Mouse (Mus musculus): ENCODE results near the gene Piwil1.

The Piwil1 gene

DNA sequence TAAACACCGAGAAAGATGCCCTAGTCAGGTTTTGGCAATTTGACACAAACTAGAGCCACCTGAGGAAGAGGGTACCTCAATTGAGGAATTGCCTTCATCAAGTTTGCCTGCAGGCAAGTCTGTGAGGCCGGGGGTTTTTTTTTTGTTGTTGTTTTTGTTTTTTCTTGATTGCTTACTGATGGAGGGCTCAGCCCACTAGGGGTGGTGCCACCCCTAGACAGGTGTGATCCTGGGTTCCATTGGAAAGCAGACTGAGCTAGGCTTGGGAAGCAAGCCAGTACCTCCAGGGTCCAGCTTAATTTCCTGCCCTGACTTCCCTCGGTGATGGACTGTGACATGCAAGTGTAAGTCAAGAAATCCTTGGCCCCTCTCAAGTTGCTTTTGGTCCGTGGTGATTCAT is at the start of gene Piwil1:
Piwil1 (plus strand) TSS at position 301 of the 400 bp plus-strand sequence.
- no peak for DNase-seq (ENCODE audit: low spot score)

DNA sequence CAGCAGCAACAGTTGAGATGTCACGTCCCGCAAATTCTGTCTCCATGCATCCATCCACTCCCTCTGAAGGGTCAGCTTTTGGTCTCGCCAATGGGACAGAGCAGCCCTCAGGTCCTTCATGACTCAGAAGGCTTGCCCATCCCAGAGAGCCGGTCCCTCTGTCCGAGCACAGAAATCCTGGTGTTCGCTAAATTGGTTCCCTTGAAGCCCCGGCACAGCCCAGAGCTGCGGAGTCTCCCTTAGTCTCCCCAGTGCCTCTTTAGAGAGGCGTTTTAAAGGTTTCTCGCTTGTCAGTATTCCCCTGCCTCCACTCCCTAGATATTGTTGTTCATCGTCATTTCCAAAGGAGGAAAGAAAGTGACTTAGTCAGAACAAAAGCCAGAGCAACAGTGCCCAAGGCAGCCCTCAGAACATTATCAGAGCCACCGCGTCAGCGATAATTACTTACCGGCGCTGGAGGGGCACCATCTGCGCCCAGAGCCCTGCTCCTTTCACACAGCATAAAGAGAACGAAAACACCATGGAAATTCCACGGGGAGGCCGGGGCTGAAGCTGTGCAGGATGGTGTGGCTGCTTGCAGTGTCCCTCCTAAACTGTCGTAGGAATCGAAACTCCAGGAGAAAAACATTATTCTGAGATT is 45.7 kb upstream of the Piwil1 start:
- DNase-seq (ENCODE audit: low spot score), result no peak

DNA sequence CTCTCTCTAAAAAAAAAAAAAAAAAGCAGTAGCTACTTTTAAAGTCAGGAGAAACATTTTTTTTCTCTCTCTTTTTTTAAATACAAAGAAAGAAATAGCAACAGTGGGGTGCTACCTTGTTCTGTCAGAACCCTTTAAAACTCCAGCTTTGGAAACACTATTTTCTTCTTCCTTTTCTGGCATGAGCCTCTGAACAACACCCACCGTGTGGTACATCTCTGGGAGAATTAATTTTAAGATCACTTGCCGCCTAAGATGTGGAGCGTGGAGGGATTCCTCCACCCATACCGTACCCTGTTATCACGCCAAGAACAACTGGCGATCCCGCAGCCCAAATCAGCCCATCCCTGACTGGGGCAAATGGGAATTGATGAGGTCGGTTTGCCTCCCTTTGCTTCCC is 42.2 kb upstream of the Piwil1 start:
- DNase-seq (ENCODE audit: low spot score), result no peak

DNA sequence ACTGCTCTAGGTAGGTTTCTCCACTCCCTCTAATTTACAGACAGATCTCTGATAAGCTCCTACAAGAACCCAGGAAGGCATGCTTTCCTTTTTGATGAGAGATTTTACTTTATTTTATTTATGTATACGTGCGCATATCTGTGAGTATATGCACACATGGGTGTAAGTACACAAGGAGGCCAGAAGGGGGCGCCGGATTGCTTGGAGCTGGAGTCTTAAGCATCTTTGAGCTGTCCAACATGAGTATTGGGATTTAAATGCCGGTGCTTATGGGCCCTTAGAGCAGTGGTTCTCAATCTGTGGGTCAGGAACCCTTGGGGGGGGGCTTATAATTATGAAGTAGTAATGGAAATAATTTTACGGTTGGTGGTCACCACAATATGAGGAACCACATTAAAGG is 39.4 kb upstream of the Piwil1 start:
- DNase-seq (ENCODE audit: low spot score), result no peak

DNA sequence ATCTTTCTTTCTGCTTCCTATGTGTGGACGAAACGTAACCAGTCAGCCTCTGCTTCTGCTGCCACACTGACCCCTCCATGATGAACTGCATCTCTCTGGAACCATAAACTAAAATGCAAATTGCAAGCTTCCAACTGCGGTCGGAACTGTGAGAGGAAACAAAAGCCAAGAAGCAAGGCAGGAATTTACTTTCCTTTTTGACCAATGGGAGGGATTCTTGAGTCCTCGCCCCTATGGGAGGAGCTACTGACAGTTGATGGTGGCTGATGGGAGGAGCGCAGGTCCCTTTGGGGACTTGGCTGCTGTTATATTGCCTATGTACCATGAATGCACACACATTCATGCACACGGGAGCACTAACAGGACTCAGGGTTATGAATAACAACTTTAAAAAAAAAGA is 38.3 kb upstream of the Piwil1 start:
- no peak for DNase-seq (ENCODE audit: low spot score)

DNA sequence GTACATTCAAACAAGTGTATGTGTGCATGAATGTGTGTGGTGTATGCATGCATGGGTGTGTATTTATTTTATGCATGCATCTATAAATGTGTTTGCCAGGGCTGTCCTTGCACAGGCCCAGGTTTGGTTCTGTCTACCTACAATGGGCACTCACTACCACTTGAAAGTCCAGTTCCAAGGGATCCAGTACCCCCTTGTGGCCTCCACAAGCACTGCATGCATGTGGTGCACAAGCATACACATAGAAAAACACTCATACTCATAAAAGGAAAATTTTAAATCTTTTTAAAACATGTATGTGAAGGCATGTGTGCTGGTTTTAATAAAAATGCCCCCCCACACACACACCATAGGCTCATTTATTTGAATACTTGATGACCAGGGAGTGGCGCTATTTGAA is 37.3 kb upstream of the Piwil1 start:
- no peak for DNase-seq (ENCODE audit: low spot score)

DNA sequence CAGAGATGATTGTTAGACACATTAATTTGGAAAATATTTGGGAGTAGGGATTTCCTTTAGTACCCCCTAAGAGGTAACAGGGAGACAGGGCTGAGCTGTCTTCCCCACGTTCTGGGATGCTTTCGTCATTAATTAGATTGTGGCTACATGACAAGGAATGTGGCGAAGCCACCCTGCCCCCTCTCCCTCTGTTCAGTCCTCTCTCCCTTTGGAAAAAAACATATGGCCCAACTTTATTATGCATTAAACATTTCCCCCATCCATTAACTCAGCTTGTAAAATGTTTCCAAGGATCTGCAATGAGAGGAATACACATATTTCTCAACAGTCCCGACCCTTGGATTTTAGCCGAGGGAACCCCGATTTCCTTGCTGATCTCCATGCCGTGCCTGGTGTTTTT is 35.0 kb upstream of the Piwil1 start:
- no peak for DNase-seq (ENCODE audit: low spot score)

DNA sequence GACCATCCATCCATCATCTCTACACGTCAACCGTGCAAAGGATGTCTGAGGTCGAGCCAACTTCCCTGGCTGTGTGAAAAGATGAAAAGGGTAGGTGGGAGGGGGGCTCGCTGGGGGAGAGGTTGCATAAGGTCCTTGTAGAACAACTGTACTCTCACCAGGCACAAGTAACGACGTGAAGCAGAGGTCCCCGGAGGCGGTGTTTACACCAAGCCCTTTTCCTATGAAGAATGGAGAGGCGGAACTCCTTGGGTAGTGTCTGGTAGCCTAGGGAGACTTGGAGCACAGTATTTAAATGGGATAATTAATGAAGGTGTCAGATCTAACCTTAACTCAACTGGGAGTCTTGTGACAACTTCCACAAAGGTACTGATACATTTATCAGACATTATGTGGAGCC is 28.2 kb upstream of the Piwil1 start:
- DNase-seq (ENCODE audit: low spot score), result no peak

DNA sequence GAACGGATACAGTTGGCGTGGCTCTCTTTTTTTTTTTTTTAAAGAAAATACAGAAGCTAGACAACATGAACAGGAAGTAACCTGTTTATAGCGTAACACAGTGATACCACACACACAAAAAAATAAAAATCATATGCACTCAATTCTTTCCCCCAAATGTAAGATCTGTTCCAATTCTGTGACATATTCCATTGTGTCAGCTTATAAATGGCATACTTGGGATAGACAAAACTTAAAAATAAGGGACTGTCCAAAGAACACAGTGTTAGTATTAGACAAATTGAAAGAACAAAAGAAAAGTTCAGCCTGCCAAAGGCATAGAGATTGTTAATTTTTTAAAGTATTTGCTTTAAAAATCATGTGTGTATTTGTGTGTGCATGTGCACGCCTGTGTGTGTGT is 25.0 kb upstream of the Piwil1 start:
- no peak for DNase-seq (ENCODE audit: low spot score)

DNA sequence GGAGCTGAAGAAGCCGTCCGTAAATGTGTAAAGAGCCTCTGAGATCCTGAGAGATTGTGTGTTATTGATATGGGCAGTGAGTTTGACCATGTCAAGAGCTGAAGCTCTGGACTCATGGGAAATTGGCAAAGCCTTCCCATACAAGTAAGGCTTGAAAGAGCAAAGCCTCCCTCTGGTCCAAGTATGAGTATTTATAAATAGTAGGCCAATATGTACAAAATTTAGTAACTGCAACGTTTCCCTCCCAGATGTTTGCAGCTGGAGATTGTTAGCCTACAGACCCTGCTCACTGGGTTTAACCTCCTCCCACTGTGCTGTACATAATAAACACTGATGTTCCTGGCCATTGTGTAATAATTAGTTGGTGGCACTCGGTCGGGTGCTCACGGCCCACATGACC is 24.5 kb upstream of the Piwil1 start:
- no peak for DNase-seq (ENCODE audit: low spot score)

DNA sequence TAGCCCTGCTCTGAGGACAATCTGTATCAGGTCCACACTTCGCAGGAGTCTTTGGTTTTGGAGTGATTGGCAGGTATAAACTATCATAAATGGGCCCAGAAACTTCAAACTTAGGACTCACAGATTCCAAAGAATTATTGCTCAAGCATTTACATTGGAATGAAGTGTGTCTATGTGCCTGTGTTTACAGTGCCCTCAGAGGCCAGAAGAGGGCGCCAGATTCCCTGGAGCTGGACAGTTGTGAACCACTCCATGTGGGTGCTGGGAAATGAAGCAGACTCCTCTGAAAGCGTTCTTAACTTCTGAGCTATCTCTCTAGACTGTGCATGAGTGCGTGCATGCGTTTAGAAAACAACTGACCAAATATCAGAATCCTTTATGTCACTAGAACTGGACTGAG is 20.9 kb upstream of the Piwil1 start:
- DNase-seq (ENCODE audit: low spot score), result no peak

DNA sequence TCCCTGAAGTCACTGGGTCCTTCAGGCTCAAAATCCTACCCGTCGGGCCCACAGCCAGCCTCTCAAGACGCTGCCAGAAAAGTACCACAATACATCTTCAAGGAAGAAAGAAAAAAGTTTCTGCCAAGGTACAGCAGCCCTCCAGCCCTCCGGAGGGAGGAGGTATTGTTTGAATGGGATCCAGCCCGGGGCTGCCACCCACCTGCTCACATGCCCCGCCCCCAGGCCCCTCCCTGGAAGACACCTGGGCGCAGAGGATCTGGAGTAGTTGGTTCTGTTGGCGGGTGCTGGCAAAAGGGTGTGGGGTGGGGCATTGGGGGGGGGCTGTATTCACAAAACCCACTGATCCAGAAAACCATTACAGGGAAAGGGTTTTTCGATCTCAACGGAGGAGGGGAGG is 18.1 kb upstream of the Piwil1 start:
- DNase-seq (ENCODE audit: low spot score), result no peak

DNA sequence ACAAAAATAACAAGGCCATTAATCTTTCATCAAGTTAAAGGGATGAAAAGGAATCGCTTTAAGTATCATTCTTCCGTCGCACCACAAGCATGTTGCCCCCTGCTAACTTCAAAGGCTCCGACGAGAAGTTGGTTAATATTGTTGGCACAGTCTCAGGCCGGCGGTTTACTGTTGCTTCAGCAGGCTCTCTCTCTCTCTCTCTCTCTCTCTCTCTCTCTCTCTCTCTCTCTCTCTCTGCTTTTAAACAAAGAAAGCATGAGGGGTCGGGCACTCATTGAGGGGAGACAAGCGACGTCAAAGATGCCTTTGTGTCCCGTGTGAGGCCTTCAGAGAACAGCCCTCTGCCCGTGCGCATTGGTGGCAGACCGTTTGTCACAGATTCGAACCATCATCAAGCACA is 17.7 kb upstream of the Piwil1 start:
- DNase-seq (ENCODE audit: low spot score), result no peak

DNA sequence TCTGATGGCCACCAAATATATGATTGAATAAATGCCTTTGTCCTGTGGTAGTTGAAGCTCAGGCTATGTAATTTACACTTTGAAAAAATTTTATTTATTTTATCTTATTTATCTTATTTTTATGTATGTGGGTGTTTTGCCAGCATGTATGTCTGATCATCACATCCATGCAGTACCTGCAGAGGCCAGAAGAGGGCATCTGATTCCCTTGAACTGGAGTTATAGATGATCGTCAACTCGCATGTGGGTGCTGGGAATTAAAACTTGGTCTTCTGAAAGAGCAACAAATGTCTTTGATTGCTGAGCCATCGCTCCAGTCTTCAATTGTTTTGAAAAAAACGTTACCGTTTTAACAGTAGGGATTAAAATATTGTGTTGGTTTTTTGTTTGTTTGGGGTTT is 15.2 kb upstream of the Piwil1 start:
- no peak for DNase-seq (ENCODE audit: low spot score)

DNA sequence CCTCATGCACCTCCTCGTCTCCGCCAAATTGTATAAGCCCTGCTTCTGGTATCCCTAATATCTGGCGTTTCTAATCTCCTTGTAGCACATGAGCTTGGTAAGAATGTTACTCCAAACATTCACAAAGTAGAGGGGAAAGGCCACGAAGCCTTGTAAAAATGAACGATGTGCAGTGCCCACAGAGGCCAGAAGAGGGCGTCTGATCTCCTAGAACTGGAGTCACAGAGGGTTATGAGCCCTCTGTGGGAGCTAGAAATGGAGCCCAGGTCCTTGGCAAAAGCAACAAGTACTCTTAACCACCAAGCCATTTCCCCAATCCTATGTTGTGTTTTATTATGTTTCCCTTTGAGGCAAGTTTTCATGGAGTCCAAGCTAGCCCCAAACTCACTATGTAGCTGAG is 8.2 kb upstream of the Piwil1 start:
- DNase-seq (ENCODE audit: low spot score), result no peak

DNA sequence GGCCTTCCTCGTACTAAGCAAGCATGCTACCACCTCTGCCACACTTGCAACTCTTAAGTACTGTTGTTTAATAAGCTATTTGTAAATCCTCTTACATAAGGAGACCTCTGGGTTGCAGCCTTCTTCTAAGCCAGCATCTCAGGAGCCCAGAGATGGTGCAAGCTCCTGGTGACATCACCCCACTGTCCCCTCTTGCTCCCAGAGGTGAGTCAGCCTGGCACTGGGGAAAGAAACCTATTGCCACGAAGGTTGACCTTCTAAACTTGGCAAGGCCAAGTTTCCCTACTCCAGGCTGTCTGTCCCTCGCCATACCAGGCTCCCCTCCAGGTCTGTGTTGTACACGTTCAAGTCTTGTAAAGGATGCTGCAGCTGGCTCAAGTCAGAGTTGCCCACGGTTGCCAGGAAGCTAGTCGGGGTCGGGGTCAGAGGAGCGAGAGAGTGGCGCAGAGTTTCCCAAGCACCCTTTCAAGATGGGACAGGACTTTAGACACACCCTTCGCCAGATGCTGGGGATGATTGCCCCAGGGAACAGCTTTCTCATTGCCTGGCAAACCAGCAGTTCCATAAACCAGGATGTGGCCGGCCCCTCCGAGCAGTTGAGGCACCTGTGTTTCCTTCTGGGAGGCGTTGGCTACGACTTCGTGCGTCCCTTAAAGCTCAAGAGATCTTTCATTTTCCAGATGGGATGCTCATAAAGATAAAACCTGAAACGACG is 7.6 kb upstream of the Piwil1 start:
- no peak for DNase-seq (ENCODE audit: low spot score)

DNA sequence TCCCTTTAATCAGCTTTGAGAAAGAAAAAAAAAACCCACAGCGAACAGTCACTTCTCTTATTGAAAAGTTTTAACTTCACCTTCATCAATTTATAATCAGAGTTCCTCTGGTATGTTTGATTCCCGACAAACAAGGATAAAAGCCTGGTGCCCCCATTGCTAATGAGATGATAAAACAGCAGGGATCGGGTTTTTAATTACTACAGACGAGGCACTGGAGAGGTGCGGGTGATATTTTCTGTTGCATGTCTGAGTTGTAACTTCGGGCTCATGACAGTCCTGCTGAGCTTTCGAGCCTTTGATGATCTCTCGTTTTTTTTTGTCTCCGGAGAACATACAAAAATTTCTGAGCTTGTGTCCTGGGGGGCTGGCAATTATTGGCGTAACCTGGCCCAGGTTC is 5.5 kb upstream of the Piwil1 start:
- no peak for DNase-seq (ENCODE audit: low spot score)

DNA sequence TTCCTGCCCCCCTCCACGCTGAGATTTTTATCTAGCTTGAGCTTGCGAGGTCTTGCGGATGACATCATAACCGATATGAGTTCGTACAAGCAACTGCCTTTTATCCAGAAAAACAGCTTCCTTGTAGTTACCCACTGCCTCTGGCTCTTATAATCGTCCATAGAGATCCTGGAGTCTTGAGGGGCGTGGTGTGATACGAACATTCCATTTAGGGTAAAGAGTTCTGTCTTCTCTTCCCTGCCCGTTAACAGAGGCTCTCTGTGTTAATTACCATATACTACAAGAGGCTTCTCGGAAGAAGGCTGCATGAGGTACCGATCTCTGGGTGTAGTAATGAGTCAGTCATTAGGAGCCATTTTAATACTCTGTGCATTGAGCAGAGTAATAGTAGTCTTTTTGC is 1.6 kb upstream of the Piwil1 start:
- no peak for DNase-seq (ENCODE audit: low spot score)

DNA sequence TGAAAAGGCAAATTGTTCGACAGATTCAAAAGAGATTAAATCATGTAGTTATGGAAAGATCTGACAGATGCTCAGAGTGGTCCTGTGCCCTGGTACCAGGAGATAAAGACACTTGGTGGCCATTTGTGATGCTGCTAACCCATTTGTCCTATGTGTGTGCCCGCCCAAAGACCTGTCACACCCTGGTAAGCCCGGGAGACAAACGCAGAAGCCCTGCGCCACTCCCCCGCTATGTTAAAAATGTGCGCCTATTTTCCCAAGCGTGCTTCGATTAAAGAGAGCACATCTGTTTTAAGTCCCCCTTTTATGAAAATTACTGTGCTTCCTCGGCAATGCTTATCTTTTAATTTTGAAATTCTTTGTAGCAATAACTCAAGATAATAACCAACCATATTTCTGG is 1.4 kb downstream of the Piwil1 start:
- DNase-seq (ENCODE audit: low spot score), result no peak

DNA sequence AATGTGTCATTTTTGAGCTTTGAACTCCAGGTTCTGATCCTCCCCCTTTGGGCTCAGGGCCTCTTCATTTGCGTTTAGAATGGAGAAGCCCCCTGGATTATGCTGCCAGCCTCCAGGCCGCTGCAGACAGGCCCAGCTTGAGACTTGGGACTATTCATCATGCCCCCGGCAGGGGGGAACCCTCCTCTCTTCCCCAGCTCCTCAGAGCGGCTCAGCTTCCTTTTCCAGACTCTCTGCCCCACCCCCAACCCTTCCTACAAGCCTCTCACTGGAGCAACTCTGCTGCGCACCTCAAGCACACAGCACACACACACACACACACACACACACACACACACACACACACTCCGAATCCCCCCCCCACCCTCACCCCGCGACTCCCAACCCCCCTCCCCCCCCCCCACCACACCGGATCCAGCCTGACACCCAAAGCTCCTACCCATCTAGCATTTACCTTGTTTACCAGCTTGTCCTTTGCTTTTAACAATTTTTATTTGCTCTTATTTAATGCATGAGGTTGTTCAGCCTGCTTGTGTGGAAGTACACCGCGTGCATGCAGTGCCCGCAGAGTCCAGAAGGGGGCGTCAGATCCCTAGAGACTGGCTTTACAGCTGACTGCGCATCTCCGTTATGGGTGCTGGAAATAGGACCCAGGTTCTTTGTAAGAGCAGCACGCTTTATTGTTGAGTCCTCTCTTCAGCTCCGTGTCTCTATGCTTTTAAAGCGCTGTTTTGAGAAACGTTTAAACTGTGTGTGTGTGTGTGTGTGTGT is 2.0 kb downstream of the Piwil1 start:
- no peak for DNase-seq (ENCODE audit: low spot score)

DNA sequence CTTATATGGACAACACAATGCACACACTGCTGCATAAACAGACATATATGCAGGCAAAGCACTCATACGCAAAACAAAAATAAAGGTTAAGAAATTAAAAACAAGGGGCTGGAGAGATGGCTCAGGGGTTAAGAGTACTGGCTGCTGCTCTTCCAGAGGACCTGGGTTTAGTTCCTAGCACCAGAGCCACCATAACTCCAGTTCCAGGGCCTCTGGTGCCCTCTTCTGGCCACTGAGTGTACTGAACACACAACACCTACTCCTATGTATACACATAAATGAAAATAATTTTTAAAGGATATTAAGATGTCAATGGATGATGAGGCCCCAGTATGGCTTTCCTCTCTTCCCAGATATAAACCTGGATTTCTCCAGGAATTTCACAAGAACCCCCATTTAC is 4.1 kb downstream of the Piwil1 start:
- no peak for DNase-seq (ENCODE audit: low spot score)

DNA sequence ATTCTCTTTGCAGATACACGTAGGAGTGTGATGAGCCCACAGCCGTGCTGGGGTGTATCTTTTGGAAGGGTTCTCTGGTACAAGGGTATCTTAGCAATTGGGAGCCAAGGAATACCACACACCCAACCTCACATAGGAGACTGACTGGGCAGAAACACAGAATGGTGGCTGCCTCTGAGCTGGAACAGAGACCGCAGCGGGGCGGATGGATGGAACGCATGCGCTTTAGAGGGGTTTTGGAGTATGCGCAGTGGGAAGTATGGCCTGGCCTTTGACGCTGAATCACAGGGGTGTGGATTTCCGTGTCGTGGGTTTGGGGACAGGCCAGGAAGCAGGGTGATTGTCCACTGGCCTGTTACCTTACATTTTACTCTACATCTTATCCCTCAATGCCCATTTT is 4.9 kb downstream of the Piwil1 start:
- DNase-seq (ENCODE audit: low spot score), result no peak

DNA sequence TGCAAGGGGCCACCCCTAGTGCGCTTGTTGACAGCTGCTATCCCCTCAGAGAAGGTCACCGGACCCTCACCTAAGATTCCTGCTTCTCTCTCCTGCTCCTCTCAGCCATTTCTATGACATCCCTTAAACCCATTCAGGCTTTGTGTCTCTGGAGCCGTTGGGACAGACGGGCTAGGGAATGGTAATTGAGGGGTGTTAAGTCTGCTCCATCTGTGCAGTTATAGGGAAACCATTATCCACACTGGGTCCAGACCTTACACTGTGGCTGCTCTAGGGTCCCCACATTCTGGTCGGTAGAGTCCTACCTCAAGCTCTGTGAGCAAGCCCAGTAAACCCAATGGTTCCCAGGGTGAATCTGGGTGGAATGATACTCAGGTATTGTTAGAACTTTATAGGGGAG is 6.6 kb downstream of the Piwil1 start:
- no peak for DNase-seq (ENCODE audit: low spot score)

DNA sequence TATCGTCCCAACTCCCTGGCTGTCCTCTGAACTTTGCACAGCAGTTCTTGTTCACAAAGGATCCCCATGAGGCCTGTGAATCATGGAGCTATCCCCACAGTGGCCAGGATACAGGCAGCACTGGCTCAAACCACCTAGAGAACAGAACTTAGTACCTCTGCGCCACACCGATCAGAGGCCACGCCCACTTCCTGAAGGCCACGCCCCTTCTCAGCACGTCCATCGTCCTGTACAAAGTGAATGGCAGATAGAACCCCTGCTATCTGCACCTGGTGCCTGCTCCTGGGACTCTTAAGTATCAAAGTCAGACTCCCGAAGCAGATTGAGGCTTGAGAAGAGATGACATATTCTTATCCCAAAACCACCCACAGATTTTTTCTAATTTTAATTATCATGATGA is 8.3 kb downstream of the Piwil1 start:
- no peak for DNase-seq (ENCODE audit: low spot score)
